Mouse (Mus musculus) kidney, adult 2 months (tissue): ENCODE results near the gene Grik5.

Experiments used
- CTCF ChIP-seq: fragments of 200-500 bp; conservative IDR thresholded peaks from 2 replicates; pipeline ENCODE4 v1.5.1; 2011; ENCODE audit warnings: low read depth, mild to moderate bottlenecking, control low read depth, low read length, moderate library complexity, mixed read lengths; ENCODE audit not compliant: insufficient read depth, insufficient read length
- POLR2A ChIP-seq: fragments of 200-500 bp; IDR thresholded peaks from one replicate; pipeline ENCODE4 v1.6.1; 2011; ENCODE audit warnings: low read depth, low read length, control low read depth

- TF ChIP-seq CTCF (no peak), POLR2A (no peak)
Measured at GRCm38 (mm10) chr7:25006171-25006570, 66.0 kb downstream of the Grik5 start.
